Mouse (Mus musculus) 416B (cell line): ENCODE results near the gene Ube2q2.
A peak's percentile ranks its signal among the peaks of the same experiment; 100 is the strongest.
"Not testable (repeated sequence)": the region's sequence is repeated elsewhere in the genome, so short reads cannot be mapped to it uniquely, and the experiment has no call there.

ENCODE experiments used
- DNase-seq: peaks from one replicate; pipeline ENCODE4 v3.0.0; 2011; ENCODE audit warnings: low read depth

Ube2q2 gene

DNA sequence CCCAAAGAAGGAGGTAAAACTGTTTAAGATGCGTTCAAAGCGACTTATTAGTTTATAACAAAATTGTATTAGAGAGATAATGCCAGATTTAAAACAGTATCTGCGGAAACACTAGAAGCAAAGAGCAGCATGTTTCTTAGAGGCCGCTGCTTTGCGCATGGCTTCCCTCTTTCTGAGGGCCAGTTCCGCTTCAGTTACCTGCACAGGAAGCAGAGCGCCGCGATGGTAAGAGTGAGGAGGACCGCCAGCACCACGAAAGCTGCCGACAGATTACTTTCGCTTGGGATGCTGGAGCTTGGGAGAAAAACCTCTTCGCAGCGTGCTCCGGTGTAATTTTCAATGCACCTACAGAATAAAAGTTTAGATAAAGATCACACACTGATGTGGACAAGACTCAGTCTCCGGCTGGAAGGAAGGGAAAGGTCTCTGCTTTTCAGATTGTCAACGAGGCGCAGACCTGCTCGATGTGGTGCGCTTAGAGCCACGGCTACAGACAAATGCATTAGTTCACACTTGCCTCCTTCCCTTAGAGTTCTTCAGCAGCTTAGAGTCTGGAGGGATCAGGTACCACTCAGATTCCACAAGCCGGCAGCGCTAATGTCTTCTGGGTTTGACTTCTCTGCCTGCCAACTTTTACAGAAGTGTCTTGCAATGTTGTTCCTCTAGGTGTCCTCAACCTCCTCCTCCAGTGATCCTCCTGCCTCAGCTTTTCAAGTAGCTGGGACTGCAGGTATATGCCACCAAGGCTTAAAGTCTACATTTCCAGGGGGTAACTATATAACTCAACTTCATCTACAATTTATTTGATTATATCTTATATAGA lies 93.4 kb downstream of the Ube2q2 start:
- no peak for DNase-seq

DNA sequence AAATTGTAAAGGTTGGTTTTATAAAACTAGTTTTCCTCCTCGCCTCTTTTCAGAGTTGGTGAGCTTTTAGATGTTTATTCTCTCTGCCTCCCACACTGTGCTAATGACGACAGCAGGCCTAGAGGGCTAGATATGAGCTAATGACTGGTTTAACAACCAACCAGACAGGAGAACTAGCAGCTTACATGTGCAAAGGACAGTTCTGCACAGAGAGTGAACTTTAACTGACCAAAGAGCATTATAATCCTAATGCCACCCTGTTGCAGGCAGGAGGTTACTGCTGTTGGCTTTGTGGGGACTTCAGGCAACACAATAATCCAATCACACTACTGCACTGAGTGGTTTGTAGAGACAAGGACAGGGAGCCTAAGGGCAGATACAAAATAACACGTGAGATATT lies 94.6 kb downstream of the Ube2q2 start:
- DNase-seq = no peak

GRCm38 (mm10) chr9:55244079-55244478 lies 95.4 kb downstream of the Ube2q2 start:
- DNase-seq = peak; percentile 36

DNA sequence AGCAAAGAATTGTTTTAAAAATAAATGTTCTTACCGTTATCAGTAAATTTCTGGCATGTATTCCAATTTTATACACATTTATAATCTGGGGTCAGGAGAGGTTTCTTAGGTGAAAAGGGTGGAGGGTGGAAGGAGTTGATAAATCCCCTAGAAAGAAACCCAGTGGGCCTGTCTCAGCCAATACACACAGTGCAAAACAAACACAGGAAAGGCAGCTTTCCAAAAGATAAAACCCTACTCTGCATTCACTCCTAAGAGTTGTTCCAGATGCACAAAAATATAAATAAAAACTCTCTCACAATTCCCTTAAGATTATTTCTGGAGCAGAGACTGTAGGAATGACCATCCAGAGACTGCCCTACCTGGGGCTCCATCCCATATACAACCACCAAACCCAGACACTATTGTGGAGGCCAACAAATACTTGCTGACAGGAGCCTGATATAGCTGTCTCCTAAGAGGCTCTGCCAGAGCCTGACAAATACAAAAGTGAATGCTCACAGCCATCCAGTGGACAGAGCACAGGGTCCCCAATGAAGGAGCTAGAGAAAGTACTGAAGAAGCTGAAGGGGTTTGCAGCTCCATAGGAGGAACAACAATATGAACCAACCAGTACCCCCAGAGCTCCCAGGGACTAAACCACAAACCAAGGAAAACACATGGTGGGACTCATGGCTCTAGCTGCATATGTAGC lies 96.5 kb downstream of the Ube2q2 start:
- DNase-seq = not testable (repeated sequence)

- no peak for DNase-seq
Observed at GRCm38 (mm10) chr9:55246440-55246839, 97.8 kb downstream of the Ube2q2 start.

- DNase-seq = no peak
Observed at GRCm38 (mm10) chr9:55246918-55247317, 98.3 kb downstream of the Ube2q2 start.

DNA sequence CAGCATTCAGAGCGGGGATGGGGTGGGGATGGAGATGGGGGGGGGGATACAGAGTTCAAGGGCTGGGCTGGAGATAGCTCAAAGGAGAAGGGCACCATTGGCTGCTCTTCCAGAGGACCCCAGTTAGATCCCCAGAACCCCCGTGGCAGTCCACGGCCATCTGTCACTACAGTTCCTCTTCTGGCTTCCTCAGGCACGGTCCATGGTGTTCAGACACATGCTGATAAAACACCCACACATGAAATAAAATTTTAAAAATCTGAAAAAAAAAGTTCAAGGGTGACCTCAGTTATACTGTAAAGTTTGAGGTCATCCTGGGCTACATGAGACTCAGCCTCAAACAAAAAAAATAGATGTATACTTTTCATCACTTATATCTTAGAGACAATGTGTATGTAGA lies 99.8 kb downstream of the Ube2q2 start:
- DNase-seq = no peak

DNA sequence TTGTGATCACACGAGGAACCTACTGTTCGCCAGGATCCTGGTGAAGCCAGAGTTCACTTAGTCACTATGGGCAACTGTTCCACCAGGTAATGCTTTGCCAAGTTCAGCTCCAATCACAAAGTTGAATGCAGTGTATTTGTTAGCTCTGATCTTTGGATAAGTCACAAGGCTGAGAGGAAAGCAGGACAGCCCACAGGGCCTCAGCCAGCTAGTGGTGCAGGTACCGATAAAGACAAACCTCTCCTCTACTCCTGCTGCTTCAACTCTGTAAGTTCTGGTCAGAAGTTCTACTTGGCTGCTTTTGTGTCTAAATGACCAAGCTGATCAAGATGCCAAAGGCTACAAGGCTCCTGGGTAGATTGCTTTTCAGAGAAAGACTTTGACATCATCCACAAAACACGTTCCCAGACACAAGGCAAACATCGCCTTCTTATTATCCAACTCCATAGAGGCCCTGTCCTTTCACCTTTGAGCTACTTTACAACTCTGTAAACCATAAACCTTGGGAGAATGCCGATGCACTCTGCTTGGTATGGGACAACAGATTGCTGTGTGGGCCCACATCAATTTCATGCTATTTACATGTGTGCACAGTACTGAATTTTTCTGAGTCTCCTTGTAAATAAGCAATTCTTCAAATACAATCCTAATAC lies 102.1 kb downstream of the Ube2q2 start:
- no peak for DNase-seq

GRCm38 (mm10) chr9:55252097-55252496 lies 103.4 kb downstream of the Ube2q2 start:
- DNase-seq = peak; percentile 78

GRCm38 (mm10) chr9:55253849-55254248 lies 105.2 kb downstream of the Ube2q2 start:
- DNase-seq = peak; percentile 61

GRCm38 (mm10) chr9:55255056-55255455 lies 106.4 kb downstream of the Ube2q2 start:
- peak; percentile 84 for DNase-seq

- peak; percentile 85 for DNase-seq
Observed at GRCm38 (mm10) chr9:55255604-55256003, 107.0 kb downstream of the Ube2q2 start.

DNA sequence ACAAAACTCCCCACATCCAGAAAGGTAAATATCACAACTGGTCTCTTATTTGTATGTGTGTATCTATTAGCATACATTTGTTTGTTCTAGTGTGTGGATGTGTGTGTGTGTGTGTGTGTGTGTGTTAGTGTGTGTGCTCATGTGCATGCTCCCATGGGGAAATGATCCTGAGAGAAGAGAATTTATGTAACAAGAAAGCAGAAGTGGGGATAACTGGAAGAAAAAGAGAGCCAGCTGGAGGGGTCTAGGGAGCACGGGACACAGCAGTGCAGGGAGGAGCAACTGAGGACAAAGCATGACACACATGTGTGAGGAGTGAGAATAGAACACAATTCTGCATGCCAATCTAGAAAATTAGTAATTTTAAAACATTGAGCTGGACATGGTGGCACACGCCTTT lies 108.5 kb downstream of the Ube2q2 start:
- no peak for DNase-seq
